Mouse (Mus musculus): ENCODE data around the gene Tns1. TPM values are rescaled to one million over a fixed set of nuclear protein-coding genes. Genes with fewer than 3 reads are reported as not detected.

Gene Tns1
- polyA plus RNA-seq, 1 experiment from 2014 or later: 9.3 TPM

GRCm38 (mm10) chr1:73941697-73942096 is 182.6 kb downstream of the Tns1 start:
- H3K27me3 ChIP-seq (ENCODE audit: control insufficient read depth, insufficient read depth, low read length): no peaks in the 10 kb centered on the region
- H3K27ac ChIP-seq (ENCODE audit: low read depth, low read length): no peak overlapping the region
- no peaks in the 10 kb centered on the region; the same call in 1 of the 2 replicates for H3K36me3 ChIP-seq (ENCODE audit: control insufficient read depth, insufficient read depth, low read length)
- H3K4me1 ChIP-seq (ENCODE audit: control insufficient read depth, insufficient read depth, low read length): peaks cover 7% of the 10 kb centered on the region
- WGBS: 49% methylated on average over 8 of the region's 9 CpGs
- no peaks in the 10 kb centered on the region for H3K9me3 ChIP-seq (ENCODE audit: control insufficient read depth, low read length)
- ATAC-seq (ENCODE audit: low FRiP score) (no peak), DNase-seq (ENCODE audit: low spot score, missing footprints) (no peak)
- H3K4me2 ChIP-seq: no peak overlapping the region
- no peak overlapping the region for H3K9ac ChIP-seq (ENCODE audit: low read length)
- no peak overlapping the region for H3K4me3 ChIP-seq (ENCODE audit: low read depth, low read length)

GRCm38 (mm10) chr1:73940491-73941204 is 183.6 kb downstream of the Tns1 start:
- Histone ChIP-seq H3K9me3 (ENCODE audit: control insufficient read depth, low read length) (no peaks in the 10 kb centered on the region), H3K4me1 (ENCODE audit: control insufficient read depth, insufficient read depth, low read length) (peaks cover 7% of the 10 kb centered on the region), H3K4me3 (ENCODE audit: low read depth, low read length) (no peak overlapping the region), H3K27me3 (ENCODE audit: control insufficient read depth, insufficient read depth, low read length) (no peaks in the 10 kb centered on the region), H3K4me2 (no peak overlapping the region), H3K36me3 (ENCODE audit: control insufficient read depth, insufficient read depth, low read length) (no peaks in the 10 kb centered on the region; the same call in 1 of the 2 replicates), H3K27ac (ENCODE audit: low read depth, low read length) (no peak overlapping the region), H3K9ac (ENCODE audit: low read length) (no peak overlapping the region)
- no peak for ATAC-seq (ENCODE audit: low FRiP score)
- 70% methylated on average over 9 of the region's 9 CpGs for WGBS
- DNase-seq (ENCODE audit: low spot score, missing footprints): no peak

DNA sequence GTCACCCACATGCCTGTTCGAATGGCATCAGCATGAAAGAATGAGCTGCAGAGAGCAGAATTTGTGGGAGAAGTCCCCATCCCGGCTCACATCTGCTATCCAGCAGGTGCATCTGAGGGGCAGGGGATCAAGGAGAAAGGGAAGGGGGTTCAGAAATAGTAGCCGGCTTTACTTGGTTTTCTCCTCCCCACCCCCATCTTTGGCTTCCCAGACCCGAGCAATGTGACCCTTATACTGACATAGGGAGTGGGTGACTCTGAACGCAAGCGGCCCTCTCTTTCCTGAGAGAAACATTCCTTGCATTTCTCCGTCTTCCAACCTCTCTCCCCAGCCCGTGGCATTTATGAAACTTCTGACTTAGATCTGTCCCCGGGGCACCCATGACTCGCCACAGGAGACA is 185.7 kb downstream of the Tns1 start:
- no peaks in the 10 kb centered on the region; the same call in 1 of the 2 replicates for H3K36me3 ChIP-seq (ENCODE audit: control insufficient read depth, insufficient read depth, low read length)
- H3K4me3 ChIP-seq (ENCODE audit: low read depth, low read length): no peak overlapping the region
- H3K4me1 ChIP-seq (ENCODE audit: control insufficient read depth, insufficient read depth, low read length): peaks cover 7% of the 10 kb centered on the region
- no peaks in the 10 kb centered on the region for H3K9me3 ChIP-seq (ENCODE audit: control insufficient read depth, low read length)
- no peak for ATAC-seq (ENCODE audit: low FRiP score)
- no peak overlapping the region for H3K27ac ChIP-seq (ENCODE audit: low read depth, low read length)
- WGBS: 76% methylated on average over 10 of the region's 10 CpGs
- DNase-seq (ENCODE audit: low spot score, missing footprints): no peak
- no peaks in the 10 kb centered on the region for H3K27me3 ChIP-seq (ENCODE audit: control insufficient read depth, insufficient read depth, low read length)
- H3K9ac ChIP-seq (ENCODE audit: low read length): no peak overlapping the region
- H3K4me2 ChIP-seq: no peak overlapping the region

GRCm38 (mm10) chr1:73937805-73938204 is 186.4 kb downstream of the Tns1 start:
- Histone ChIP-seq H3K4me2 (no peak overlapping the region), H3K4me3 (ENCODE audit: low read depth, low read length) (no peak overlapping the region), H3K27ac (ENCODE audit: low read depth, low read length) (no peak overlapping the region), H3K9ac (ENCODE audit: low read length) (no peak overlapping the region), H3K36me3 (ENCODE audit: control insufficient read depth, insufficient read depth, low read length) (no peaks in the 10 kb centered on the region; the same call in 1 of the 2 replicates), H3K9me3 (ENCODE audit: control insufficient read depth, low read length) (no peaks in the 10 kb centered on the region), H3K27me3 (ENCODE audit: control insufficient read depth, insufficient read depth, low read length) (no peaks in the 10 kb centered on the region), H3K4me1 (ENCODE audit: control insufficient read depth, insufficient read depth, low read length) (peaks cover 7% of the 10 kb centered on the region)
- DNase-seq (ENCODE audit: low spot score, missing footprints) (no peak), ATAC-seq (ENCODE audit: low FRiP score) (no peak)
- WGBS: 60% methylated on average over 6 of the region's 6 CpGs

DNA sequence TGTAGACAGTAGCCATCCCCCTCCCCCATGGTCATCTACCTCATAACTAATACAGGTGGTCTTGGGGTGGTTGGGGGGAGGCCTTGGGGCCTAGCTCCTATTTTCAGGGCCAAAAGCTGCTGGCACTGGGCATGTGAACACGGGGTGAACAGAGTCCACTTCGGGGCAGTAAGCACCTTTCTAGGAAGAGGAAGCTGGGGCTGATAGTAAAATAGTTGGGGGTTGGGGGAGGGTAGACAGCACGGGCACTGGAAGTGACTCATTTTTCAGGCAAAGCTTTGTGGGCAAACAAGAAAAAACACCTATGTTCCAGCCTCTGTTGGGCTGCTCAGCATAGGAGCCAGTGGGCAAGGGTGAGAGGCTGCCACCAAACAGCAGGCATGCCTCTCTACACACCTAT is 187.7 kb downstream of the Tns1 start:
- H3K9ac ChIP-seq (ENCODE audit: low read length): no peak overlapping the region
- H3K27ac ChIP-seq (ENCODE audit: low read depth, low read length): no peak overlapping the region
- H3K36me3 ChIP-seq (ENCODE audit: control insufficient read depth, insufficient read depth, low read length): no peaks in the 10 kb centered on the region
- no peak overlapping the region for H3K4me3 ChIP-seq (ENCODE audit: low read depth, low read length)
- ATAC-seq (ENCODE audit: low FRiP score) (no peak), DNase-seq (ENCODE audit: low spot score, missing footprints) (no peak)
- no peaks in the 10 kb centered on the region for H3K4me1 ChIP-seq (ENCODE audit: control insufficient read depth, insufficient read depth, low read length)
- H3K4me2 ChIP-seq: no peak overlapping the region
- H3K9me3 ChIP-seq (ENCODE audit: control insufficient read depth, low read length): no peaks in the 10 kb centered on the region
- no peaks in the 10 kb centered on the region for H3K27me3 ChIP-seq (ENCODE audit: control insufficient read depth, insufficient read depth, low read length)
- WGBS: 85% methylated on average over 3 of the region's 3 CpGs

GRCm38 (mm10) chr1:73935442-73936080 is 188.7 kb downstream of the Tns1 start:
- WGBS: 62% methylated on average over 4 of the region's 4 CpGs
- Histone ChIP-seq H3K36me3 (ENCODE audit: control insufficient read depth, insufficient read depth, low read length) (no peaks in the 10 kb centered on the region), H3K4me3 (ENCODE audit: low read depth, low read length) (no peak overlapping the region), H3K27me3 (ENCODE audit: control insufficient read depth, insufficient read depth, low read length) (no peaks in the 10 kb centered on the region), H3K4me1 (ENCODE audit: control insufficient read depth, insufficient read depth, low read length) (no peaks in the 10 kb centered on the region), H3K4me2 (no peak overlapping the region), H3K9me3 (ENCODE audit: control insufficient read depth, low read length) (no peaks in the 10 kb centered on the region), H3K9ac (ENCODE audit: low read length) (no peak overlapping the region), H3K27ac (ENCODE audit: low read depth, low read length) (no peak overlapping the region)
- DNase-seq (ENCODE audit: low spot score, missing footprints) (no peak), ATAC-seq (ENCODE audit: low FRiP score) (no peak)

GRCm38 (mm10) chr1:73933146-73933490 is 191.1 kb downstream of the Tns1 start:
- Histone ChIP-seq H3K4me2 (no peak overlapping the region), H3K9ac (ENCODE audit: low read length) (no peak overlapping the region), H3K4me1 (ENCODE audit: control insufficient read depth, insufficient read depth, low read length) (no peaks in the 10 kb centered on the region), H3K36me3 (ENCODE audit: control insufficient read depth, insufficient read depth, low read length) (no peaks in the 10 kb centered on the region), H3K4me3 (ENCODE audit: low read depth, low read length) (no peak overlapping the region), H3K27ac (ENCODE audit: low read depth, low read length) (no peak overlapping the region), H3K9me3 (ENCODE audit: control insufficient read depth, low read length) (no peaks in the 10 kb centered on the region), H3K27me3 (ENCODE audit: control insufficient read depth, insufficient read depth, low read length) (no peaks in the 10 kb centered on the region)
- WGBS: 75% methylated on average over 5 of the region's 5 CpGs
- ATAC-seq (ENCODE audit: low FRiP score): no peak
- no peak for DNase-seq (ENCODE audit: low spot score, missing footprints)

- DNase-seq (ENCODE audit: low spot score, missing footprints) (no peak), ATAC-seq (ENCODE audit: low FRiP score) (no peak)
- WGBS: 82% methylated on average over 10 of the region's 10 CpGs
- H3K4me2 ChIP-seq: no peak overlapping the region
- no peaks in the 10 kb centered on the region for H3K27me3 ChIP-seq (ENCODE audit: control insufficient read depth, insufficient read depth, low read length)
- no peak overlapping the region for H3K4me3 ChIP-seq (ENCODE audit: low read depth, low read length)
- no peaks in the 10 kb centered on the region for H3K36me3 ChIP-seq (ENCODE audit: control insufficient read depth, insufficient read depth, low read length)
- H3K9ac ChIP-seq (ENCODE audit: low read length): no peak overlapping the region
- no peaks in the 10 kb centered on the region for H3K9me3 ChIP-seq (ENCODE audit: control insufficient read depth, low read length)
- H3K27ac ChIP-seq (ENCODE audit: low read depth, low read length): no peak overlapping the region
- no peaks in the 10 kb centered on the region for H3K4me1 ChIP-seq (ENCODE audit: control insufficient read depth, insufficient read depth, low read length)
Measured at GRCm38 (mm10) chr1:73932421-73933145, 191.7 kb downstream of the Tns1 start.

- 89% methylated on average over 5 of the region's 5 CpGs for WGBS
- Histone ChIP-seq H3K27me3 (ENCODE audit: control insufficient read depth, insufficient read depth, low read length) (no peaks in the 10 kb centered on the region), H3K4me2 (no peak overlapping the region), H3K27ac (ENCODE audit: low read depth, low read length) (no peak overlapping the region), H3K36me3 (ENCODE audit: control insufficient read depth, insufficient read depth, low read length) (no peaks in the 10 kb centered on the region), H3K9me3 (ENCODE audit: control insufficient read depth, low read length) (no peaks in the 10 kb centered on the region), H3K4me1 (ENCODE audit: control insufficient read depth, insufficient read depth, low read length) (no peaks in the 10 kb centered on the region), H3K9ac (ENCODE audit: low read length) (no peak overlapping the region), H3K4me3 (ENCODE audit: low read depth, low read length) (no peak overlapping the region)
- no peak for ATAC-seq (ENCODE audit: low FRiP score)
- DNase-seq (ENCODE audit: low spot score, missing footprints): no peak
Measured at GRCm38 (mm10) chr1:73931851-73932250, 192.4 kb downstream of the Tns1 start.

Data from midbrain, embryonic 11.5 days (tissue).